Mouse (Mus musculus): ENCODE data around the gene Setdb1.

DNA sequence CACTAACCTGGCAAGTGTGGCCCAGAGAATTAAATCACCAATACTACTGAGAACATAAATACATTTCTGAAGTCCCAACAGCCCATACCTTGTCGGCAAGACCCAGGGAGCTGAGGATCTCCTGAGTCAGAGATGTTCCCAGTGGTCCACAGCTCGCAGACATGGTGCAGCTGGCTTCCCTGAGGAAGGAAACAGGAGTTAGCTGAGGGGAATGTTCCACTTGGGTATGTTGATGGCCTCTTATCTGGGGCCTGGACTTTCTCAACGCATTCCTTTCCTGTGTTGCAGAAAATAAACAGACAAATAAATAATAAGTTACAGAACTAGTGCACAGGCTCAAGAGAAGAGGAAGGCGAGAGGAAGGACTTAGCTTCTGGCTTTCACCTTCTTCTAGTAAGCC is 50.8 kb downstream of the Setdb1 start:
- TF ChIP-seq ZC3H11A (IDR thresholded peaks at IDR 0.05; ENCODE audit: borderline replicate concordance, low read depth, low read length) (no peak), CHD2 (IDR thresholded peaks at IDR 0.05; ENCODE audit: low read depth, low read length) (no peak), ZNF384 (IDR thresholded peaks at IDR 0.05; ENCODE audit: low read depth, low read length) (no peak), HCFC1 (IDR thresholded peaks at IDR 0.05; ENCODE audit: borderline replicate concordance, insufficient read depth, low read length) (no peak), MAFK (IDR thresholded peaks at IDR 0.05; ENCODE audit: insufficient read depth, low read depth, low read length) (no peak)

All from ES-E14 (cell line).